Mouse (Mus musculus): Measurements from ENCODE around the gene Krt24.
"Not testable (repeated sequence)": the region's sequence is repeated elsewhere in the genome, so short reads cannot be mapped to it uniquely, and the experiment has no call there.

The Krt24 gene

GRCm38 (mm10) chr11:99253893-99254292 lies 31.2 kb downstream of the Krt24 start:
- no peak for DNase-seq (ENCODE audit: low read depth, low spot score)

GRCm38 (mm10) chr11:99252671-99253070 lies 32.4 kb downstream of the Krt24 start:
- no peak for DNase-seq (ENCODE audit: low read depth, low spot score)

GRCm38 (mm10) chr11:99250666-99251065 lies 34.4 kb downstream of the Krt24 start:
- no peak for DNase-seq (ENCODE audit: low read depth, low spot score)

GRCm38 (mm10) chr11:99250241-99250640 lies 34.8 kb downstream of the Krt24 start:
- DNase-seq (ENCODE audit: low read depth, low spot score), result no peak

DNA sequence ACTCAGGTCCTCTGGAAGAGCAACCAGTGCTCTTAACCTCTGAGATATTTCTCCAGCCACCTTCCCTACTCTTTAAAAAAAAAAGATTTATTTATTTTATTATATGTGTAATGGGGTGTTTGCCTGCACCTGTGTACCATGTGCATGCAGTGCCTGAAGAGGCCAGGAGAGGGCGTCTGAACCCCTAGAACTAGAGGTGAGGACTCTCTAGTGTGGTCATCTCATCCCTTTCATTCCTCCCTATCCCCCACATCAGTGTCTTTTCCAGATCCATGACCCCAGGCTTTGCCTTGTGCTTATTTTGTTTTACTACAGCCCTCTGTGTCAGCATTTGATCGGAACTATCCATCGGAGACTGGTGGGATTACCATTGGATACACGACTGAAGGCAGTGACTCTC lies 35.9 kb downstream of the Krt24 start:
- no peak for DNase-seq (ENCODE audit: low read depth, low spot score)

DNA sequence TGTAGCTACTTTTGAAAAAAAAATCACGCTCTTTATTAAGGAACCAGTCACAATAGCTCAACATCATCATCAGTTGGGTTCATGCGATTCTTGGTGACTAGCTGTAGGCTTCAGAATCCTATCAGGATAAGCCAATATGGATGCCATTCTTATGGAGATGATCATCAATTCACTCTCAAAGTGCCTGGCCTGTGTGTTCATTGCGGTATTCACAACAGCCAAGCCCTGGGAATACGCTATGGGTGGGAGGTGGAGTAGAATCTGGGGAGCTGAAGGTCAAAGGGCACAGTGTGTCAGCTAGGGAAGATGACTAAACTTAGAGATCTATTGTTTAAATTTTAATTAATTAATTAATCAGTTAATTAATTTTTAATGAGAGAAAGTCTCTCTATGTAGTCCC lies 37.1 kb downstream of the Krt24 start:
- no peak for DNase-seq (ENCODE audit: low read depth, low spot score)

- DNase-seq (ENCODE audit: low read depth, low spot score), result not testable (repeated sequence)
Measured at GRCm38 (mm10) chr11:99244519-99244918, 40.5 kb downstream of the Krt24 start.

- DNase-seq (ENCODE audit: low read depth, low spot score), result no peak
Measured at GRCm38 (mm10) chr11:99243820-99244374, 41.2 kb downstream of the Krt24 start, which contains the start of gene Krt222. Gene Krt222 (minus strand): TSS chr11:99244085.

DNA sequence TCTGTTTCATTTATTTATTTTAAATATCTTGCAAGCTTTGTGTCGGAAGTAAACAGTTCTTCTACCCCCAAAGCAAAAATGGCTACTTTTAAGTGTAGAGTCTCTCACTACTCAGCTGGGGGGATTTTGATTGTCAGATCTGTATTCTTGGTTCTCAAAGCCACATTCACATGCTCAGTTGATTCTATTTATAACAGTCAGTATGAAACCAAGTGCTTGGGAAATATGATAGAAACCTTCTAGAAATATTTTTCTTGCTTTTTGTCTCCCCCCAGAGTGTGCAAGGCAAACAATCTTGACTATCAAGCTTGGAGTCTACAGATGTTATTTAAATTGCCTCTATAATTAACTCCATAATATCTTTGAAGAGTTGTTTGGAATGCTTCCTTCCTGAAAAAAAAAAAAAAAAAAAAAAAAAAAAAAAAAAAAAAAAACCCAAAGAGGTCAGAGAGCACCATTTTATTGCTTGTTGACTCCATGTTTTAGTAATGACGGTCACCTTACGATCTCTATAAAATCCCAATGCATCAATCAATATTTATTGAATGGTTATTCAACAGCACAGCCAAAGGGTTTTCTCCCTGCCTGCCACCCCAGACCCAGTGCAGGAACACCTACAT lies 41.8 kb downstream of the Krt24 start:
- DNase-seq (ENCODE audit: low read depth, low spot score), result no peak

DNA sequence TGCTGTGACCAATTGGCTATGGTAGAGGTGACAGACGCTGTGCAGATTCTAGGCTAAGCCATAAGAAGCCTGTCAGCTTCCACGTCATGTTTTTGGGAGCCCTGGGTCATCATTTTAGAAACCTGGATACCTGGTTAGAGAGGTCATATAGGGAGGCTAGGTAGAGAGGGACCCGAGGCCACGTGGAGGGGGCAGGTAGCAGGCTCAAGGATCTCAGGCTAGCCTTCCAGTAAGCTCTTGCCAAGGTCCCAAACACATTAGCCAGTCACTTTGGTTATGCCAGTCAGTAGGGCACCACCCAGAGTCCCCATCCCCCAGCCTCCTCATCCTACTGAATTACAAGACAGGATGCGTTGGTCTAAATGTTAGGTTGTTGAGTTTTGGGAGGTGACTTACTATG lies 43.0 kb downstream of the Krt24 start:
- no peak for DNase-seq (ENCODE audit: low read depth, low spot score)

DNA sequence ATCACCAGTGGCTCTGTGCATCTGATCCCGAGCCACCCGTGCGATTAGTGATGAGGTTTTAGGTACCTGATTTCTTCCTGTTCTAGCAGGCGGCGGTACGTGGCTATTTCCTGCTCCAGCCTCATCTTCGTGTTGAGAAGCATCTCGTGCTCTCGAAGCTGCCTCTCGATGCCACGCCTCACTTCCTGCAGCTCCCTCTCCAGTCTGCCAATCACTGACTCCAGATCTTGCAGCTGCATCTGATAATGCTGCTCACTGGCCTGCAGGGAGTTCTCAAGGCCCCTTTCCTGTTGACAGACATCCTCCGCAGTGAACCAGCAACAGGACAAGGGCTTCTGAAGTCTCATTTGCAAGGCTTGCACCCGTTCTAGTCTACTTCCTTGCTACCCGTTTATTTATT lies 46.6 kb downstream of the Krt24 start:
- DNase-seq (ENCODE audit: low read depth, low spot score), result no peak

- DNase-seq (ENCODE audit: low read depth, low spot score), result no peak
Measured at GRCm38 (mm10) chr11:99231049-99231816, 53.8 kb downstream of the Krt24 start.

DNA sequence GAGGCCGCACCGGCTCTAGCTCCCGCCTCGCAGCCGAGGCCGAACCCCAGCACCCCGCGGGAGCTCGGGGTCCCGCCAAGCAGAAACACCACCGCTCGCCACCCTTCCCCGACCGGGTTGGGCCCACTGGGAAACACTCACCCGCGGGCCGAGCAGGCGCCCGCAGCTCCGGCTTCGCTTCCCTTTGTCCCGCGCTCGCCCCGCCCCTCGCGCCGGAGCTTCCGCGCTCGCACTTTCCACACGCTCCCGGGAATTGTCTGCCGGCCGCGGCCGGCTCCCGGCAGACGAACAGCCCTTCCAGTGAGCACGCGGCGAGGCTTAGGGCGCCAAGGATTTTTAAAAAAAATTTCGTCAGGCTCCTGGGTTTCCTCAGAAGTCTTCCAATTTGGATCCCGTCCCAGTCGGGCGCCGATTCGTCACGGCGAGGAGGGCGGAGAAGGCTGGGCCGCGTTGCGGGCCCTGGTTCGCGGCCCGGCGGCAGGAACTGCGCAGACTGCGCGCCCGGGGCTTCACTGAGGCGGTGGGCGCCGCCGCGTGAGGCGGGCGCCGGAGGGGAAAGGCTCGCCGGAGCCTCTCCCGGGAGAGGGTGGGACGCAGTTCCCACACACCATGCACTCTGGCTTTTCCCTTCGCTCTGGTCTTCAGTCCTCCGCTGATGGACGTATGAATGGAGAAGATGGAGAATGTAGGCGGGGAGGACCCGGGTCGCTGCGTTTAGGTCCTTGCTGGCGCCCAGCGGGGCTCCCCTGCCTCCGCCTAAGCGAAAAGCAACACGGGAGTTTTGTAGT lies 54.6 kb downstream of the Krt24 start, which contains the start of gene Smarce1:
TSS of gene Smarce1 (minus strand) at position 757 of the 788 bp plus-strand sequence.
- peak; percentile 66 for DNase-seq (ENCODE audit: low read depth, low spot score)

Measured in brain, embryonic 18.5 days (tissue).